Mouse (Mus musculus): Measurements from ENCODE around the gene Atp5h. TPM values are rescaled to one million over a fixed set of nuclear protein-coding genes. Genes with fewer than 3 reads are reported as not detected.
"Not testable (repeated sequence)": the region's sequence is repeated elsewhere in the genome, so short reads cannot be mapped to it uniquely, and the experiment has no call there.

Gene Atp5h
- 10 to 100 TPM; 11.1 to 90.9 (median 51.4) TPM for total RNA-seq (2018; cell fraction: chromatin; rRNA removed)
- total RNA-seq (2018; cell fraction: cytosol; rRNA removed) = 100 to 1,000 TPM; 260 to 583 (median 331) TPM
- 100 to 1,000 TPM in 10 of 26 experiments, 10 to 100 TPM in 16; 42.9 to 144 (median 84.8) TPM for total RNA-seq (2018; cell fraction: nucleus; rRNA removed)
- 377 to 621 TPM (median 390 TPM) in 3 replicates for polyA plus RNA-seq (2018)

DNA sequence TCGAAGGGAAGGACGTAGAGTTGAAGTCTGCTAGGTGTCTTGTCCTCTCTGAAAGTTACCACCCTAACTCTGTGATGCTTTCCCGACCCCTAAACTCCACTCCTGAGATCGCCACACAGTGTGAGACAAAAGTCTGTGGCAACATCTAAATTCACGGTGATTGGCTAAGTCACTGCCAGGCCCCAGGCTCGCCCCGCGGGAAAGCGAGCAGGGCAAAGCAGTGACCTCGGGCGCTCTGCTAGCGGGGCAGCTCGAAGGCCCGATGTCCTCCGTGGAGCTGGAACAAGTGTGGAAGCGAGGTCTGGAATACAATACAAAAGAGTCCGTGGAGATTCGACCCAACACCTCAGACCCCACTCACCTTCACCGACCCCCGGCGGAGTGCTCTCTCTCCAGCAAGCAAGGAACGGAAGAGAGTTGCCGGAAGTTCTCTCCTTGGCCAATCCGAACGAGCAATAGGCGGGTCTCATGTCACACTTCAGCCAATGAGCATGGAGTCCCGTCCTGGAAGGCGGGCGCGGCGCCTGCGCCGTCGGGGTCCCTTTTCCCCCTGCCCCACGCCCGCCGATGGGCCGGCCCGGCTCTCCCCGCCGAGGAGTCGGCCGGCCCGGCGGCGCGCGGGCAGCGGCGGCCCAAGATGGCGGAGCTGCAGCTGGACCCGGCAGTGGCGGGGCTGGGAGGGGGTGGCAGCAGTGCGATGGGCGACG is at the start of gene Atp5h, which contains the start of gene Kctd2:
Gene Atp5h, minus strand, starts transcription at position 432 of the 707 bp plus-strand sequence.
Gene Kctd2, plus strand, starts transcription at position 598 of the 707 bp plus-strand sequence.
- peaks cover 39% of the 10 kb centered on the region for H3K79me2 ChIP-seq (ENCODE audit: inconsistent target)
- under 1% methylated on average over 53 of the region's 56 CpGs for WGBS (ENCODE audit: missing documents)
- peak within 1 kb of the TSS; percentile 84 for H3K4me3 ChIP-seq (ENCODE audit: inconsistent target)
- peaks cover 18% of the 10 kb centered on the region; the same call in 1 of the 2 replicates for H3K36me3 ChIP-seq (ENCODE audit: inconsistent target)
- peak within 1 kb of the TSS; percentile 36 for H3K27ac ChIP-seq

DNA sequence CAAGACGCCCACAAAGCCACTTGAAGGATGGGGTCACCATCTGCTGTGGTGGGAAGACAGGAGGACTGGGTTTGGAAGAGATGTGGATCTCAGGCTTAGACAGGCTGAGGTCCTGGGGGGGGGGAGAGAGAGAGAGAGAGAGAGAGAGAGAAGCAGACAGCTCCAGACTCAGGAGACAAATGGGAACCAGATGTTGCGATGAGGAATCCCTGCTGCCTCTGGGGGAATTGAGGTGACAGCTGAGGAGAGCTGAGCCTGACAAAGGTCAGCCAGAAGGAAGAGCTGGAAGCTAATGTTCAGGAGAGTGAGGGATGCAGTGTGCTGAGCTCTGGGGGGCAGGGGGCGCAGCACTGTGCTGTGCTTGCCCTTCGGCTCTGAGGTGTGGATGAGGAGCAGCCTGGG is 47.5 kb upstream of the Atp5h start:
- Histone ChIP-seq H3K4me3 (ENCODE audit: inconsistent target) (no peak overlapping the region), H3K27ac (no peak overlapping the region), H3K36me3 (ENCODE audit: inconsistent target) (no peaks in the 10 kb centered on the region), H3K79me2 (ENCODE audit: inconsistent target) (no peaks in the 10 kb centered on the region)
- WGBS (ENCODE audit: missing documents) = 95% methylated on average over 4 of the region's 4 CpGs

- no CpG with 5 or more reads among the region's 8 CpGs for WGBS (ENCODE audit: missing documents)
- Histone ChIP-seq H3K36me3 (ENCODE audit: inconsistent target) (no peaks in the 10 kb centered on the region), H3K4me3 (ENCODE audit: inconsistent target) (no peak overlapping the region), H3K79me2 (ENCODE audit: inconsistent target) (no peaks in the 10 kb centered on the region), H3K27ac (no peak overlapping the region)
Measured at GRCm38 (mm10) chr11:115464851-115465250, 45.1 kb upstream of the Atp5h start.

DNA sequence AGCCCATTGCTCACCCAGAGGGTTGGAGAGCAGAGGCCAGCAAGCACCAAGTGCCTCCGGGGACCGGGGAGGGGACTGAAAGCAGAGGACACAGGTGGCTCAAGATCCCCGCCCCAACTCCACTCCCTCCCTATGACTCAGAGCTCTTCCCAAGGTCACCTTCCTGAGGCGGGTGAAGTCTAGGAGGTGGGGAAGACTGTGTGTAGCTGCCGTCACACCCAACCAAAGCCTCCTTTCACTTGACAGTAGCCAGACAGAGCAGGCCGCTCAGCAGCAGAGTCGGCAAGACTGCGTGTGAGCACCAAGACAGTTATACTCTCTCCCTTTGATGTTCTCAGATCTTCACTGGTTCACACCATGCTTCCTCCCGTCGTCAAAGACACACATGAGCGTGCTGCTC is 43.6 kb upstream of the Atp5h start:
- Histone ChIP-seq H3K79me2 (ENCODE audit: inconsistent target) (no peaks in the 10 kb centered on the region), H3K27ac (no peak overlapping the region), H3K36me3 (ENCODE audit: inconsistent target) (no peaks in the 10 kb centered on the region), H3K4me3 (ENCODE audit: inconsistent target) (no peak overlapping the region)
- WGBS (ENCODE audit: missing documents) = 86% methylated on average over 11 of the region's 11 CpGs

DNA sequence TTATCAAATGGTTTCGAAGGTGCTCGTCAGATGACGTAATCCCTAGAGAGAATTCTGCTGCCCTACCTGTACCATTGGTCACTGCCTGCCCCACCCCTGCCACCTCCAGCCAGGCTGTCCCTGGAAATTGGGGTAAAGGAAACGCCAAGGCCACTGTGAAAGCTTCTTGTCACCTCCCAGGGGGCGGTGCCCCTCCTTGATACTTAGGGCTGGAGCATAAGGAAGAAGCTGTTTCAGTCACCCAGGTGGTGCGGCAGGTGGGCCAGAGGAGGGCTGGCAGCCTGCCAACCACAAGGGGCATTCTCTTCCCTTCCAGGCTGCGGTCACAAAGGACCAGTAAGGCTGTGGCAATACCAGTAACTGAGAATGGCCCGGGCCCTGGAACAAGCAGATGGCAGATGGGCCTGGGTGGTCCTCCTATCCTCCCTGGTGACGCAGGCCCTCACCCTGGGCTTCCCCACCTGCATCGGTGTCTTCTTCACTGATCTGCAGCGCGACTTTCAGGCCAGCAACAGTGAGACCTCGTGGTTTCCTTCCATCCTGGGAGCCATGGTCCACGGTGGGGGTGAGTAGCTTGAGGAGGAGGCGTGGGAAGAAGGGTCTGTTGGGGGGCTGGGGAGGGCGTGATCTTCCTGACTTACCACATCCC is 42.6 kb upstream of the Atp5h start, which contains the start of gene Slc16a5:
Gene Slc16a5, plus strand, starts transcription at position 232 of the 649 bp plus-strand sequence.
- Histone ChIP-seq H3K4me3 (ENCODE audit: inconsistent target) (no peak within 1 kb of the TSS), H3K27ac (no peak within 1 kb of the TSS), H3K79me2 (ENCODE audit: inconsistent target) (no peaks in the 10 kb centered on the region), H3K36me3 (ENCODE audit: inconsistent target) (no peaks in the 10 kb centered on the region)
- 81% methylated on average over 15 of the region's 16 CpGs for WGBS (ENCODE audit: missing documents)

DNA sequence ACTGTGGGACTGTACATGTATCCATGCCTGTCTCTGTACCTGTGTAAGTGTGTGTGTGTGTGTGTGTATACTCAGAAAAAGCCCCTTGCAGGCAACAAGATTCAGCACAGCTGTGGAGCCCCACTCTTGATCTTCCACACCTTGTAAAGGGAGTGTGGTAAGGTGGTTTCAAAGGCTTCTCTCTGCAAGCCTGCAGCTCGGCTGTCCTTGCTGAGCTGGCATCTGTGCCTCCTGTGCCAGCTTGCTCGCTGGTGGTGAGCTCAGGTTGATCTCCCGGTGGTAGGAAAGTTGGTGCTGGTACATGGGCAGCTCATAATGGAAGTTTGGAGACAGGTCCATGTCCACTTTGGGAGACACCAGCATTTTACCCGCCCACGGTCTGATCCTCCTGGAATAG is 42.1 kb upstream of the Atp5h start:
- Histone ChIP-seq H3K27ac (no peak overlapping the region), H3K79me2 (ENCODE audit: inconsistent target) (no peaks in the 10 kb centered on the region), H3K4me3 (ENCODE audit: inconsistent target) (no peak overlapping the region), H3K36me3 (ENCODE audit: inconsistent target) (no peaks in the 10 kb centered on the region)
- 73% methylated on average over 5 of the region's 5 CpGs for WGBS (ENCODE audit: missing documents)

- WGBS (ENCODE audit: missing documents) = 53% methylated on average over 8 of the region's 8 CpGs
- H3K79me2 ChIP-seq (ENCODE audit: inconsistent target) = no peaks in the 10 kb centered on the region
- H3K27ac ChIP-seq = no peak overlapping the region
- no peaks in the 10 kb centered on the region for H3K36me3 ChIP-seq (ENCODE audit: inconsistent target)
- no peak overlapping the region for H3K4me3 ChIP-seq (ENCODE audit: inconsistent target)
Measured at GRCm38 (mm10) chr11:115460976-115461375, 41.2 kb upstream of the Atp5h start.

DNA sequence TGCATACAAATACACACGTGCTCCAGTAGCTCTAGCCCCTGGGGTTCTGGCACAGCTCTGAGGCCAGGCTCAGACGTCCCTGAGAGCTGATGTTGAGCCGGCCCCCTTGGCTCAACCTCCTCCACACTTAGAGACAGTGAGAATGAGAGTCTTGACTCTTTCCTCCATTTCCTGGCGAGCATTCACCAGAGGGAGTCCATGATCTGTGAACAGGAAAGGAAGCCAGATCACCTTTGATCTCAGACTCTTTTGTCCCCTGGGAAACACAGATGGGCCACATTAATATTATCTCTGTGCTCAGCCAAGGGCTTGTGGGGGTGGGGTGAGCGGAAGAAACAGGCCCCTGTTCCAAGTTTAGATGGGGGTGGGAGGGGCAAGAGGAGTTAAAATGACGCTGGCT is 37.6 kb upstream of the Atp5h start:
- Histone ChIP-seq H3K27ac (no peak overlapping the region), H3K79me2 (ENCODE audit: inconsistent target) (no peaks in the 10 kb centered on the region), H3K36me3 (ENCODE audit: inconsistent target) (no peaks in the 10 kb centered on the region), H3K4me3 (ENCODE audit: inconsistent target) (no peak overlapping the region)
- 79% methylated on average over 6 of the region's 6 CpGs for WGBS (ENCODE audit: missing documents)

- Histone ChIP-seq H3K4me3 (ENCODE audit: inconsistent target) (no peak overlapping the region), H3K36me3 (ENCODE audit: inconsistent target) (no peaks in the 10 kb centered on the region), H3K27ac (no peak overlapping the region), H3K79me2 (ENCODE audit: inconsistent target) (no peaks in the 10 kb centered on the region)
- 88% methylated on average over 5 of the region's 5 CpGs for whole genome bisulfite sequencing (ENCODE audit: missing documents)
Measured at GRCm38 (mm10) chr11:115456182-115456581, 36.4 kb upstream of the Atp5h start.

DNA sequence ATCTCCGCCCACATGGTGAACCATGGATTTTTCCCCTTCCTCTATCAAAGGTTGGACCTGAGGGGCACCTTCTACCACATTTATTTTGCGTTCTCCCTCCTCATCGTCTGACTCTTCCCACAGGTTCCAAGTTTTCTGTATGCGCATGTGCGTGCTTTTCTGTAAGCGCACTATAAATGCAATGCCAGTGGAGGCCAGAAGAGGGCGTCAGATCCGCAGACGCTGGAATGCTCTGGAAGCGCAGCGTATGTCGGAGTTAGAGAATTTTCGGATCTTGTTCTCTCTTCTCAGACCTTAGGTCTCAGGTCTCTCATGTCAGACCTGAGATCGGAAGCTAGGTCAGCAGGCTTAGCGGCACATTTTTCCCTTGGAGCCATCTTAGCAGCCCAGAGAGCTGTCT is 35.9 kb upstream of the Atp5h start:
- WGBS (ENCODE audit: missing documents) = 94% methylated on average over 15 of the region's 15 CpGs
- Histone ChIP-seq H3K4me3 (ENCODE audit: inconsistent target) (no peak overlapping the region), H3K36me3 (ENCODE audit: inconsistent target) (no peaks in the 10 kb centered on the region), H3K79me2 (ENCODE audit: inconsistent target) (no peaks in the 10 kb centered on the region), H3K27ac (no peak overlapping the region)

GRCm38 (mm10) chr11:115454822-115455221 is 35.1 kb upstream of the Atp5h start:
- not testable (repeated sequence) for H3K36me3 ChIP-seq (ENCODE audit: inconsistent target); H3K27ac ChIP-seq; H3K79me2 ChIP-seq (ENCODE audit: inconsistent target); H3K4me3 ChIP-seq (ENCODE audit: inconsistent target)
- WGBS (ENCODE audit: missing documents) = 88% methylated on average over 6 of the region's 6 CpGs

DNA sequence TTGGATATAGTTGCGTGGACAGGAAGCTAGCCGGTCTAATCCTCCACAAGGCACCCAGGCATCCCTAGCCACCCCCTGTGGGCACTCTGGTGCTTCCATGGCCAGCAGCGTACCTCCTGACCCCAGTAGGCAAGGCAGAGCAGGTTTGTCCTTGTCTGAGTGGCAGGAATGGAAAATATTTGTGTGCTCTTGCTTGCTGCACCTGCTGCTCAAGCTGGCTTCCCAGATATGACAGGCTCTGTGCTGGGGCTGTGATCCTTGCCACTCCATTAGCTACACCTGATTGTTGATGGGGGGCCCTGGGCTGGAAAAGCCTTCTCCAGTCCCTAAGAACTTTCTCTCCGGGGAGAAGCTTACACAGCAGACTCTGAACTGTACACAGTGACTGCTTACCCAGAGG is 33.5 kb upstream of the Atp5h start:
- no peak overlapping the region for H3K4me3 ChIP-seq (ENCODE audit: inconsistent target)
- no peak overlapping the region for H3K27ac ChIP-seq
- no peaks in the 10 kb centered on the region for H3K79me2 ChIP-seq (ENCODE audit: inconsistent target)
- 93% methylated on average over 4 of the region's 4 CpGs for WGBS (ENCODE audit: missing documents)
- no peaks in the 10 kb centered on the region for H3K36me3 ChIP-seq (ENCODE audit: inconsistent target)

GRCm38 (mm10) chr11:115452281-115452860 is 32.6 kb upstream of the Atp5h start:
- Histone ChIP-seq H3K79me2 (ENCODE audit: inconsistent target) (no peaks in the 10 kb centered on the region), H3K27ac (no peak overlapping the region), H3K36me3 (ENCODE audit: inconsistent target) (no peaks in the 10 kb centered on the region), H3K4me3 (ENCODE audit: inconsistent target) (no peak overlapping the region)
- 24% methylated on average over 7 of the region's 7 CpGs for WGBS (ENCODE audit: missing documents)

GRCm38 (mm10) chr11:115451781-115452241 is 32.0 kb upstream of the Atp5h start:
- Histone ChIP-seq H3K36me3 (ENCODE audit: inconsistent target) (no peaks in the 10 kb centered on the region), H3K4me3 (ENCODE audit: inconsistent target) (no peak overlapping the region), H3K27ac (no peak overlapping the region), H3K79me2 (ENCODE audit: inconsistent target) (no peaks in the 10 kb centered on the region)
- 42% methylated on average over 8 of the region's 8 CpGs for WGBS (ENCODE audit: missing documents)

GRCm38 (mm10) chr11:115450176-115450575 is 30.4 kb upstream of the Atp5h start:
- Histone ChIP-seq H3K79me2 (ENCODE audit: inconsistent target) (no peaks in the 10 kb centered on the region), H3K27ac (no peak overlapping the region), H3K36me3 (ENCODE audit: inconsistent target) (no peaks in the 10 kb centered on the region), H3K4me3 (ENCODE audit: inconsistent target) (no peak overlapping the region)
- WGBS (ENCODE audit: missing documents) = 95% methylated on average over 7 of the region's 7 CpGs

All from macrophage (primary cell).